Comparison of ENCODE assay signal across 21 mouse cellular contexts in genomic region chr15:27238301-27238700, GRCm38 (mm10).
DNase-seq lines count a peak whose midpoint lies in the region; ATAC-seq lines count a peak whose summit lies in the region.
"Had no signal": no experiment of that assay in that cellular context is flagged by ENCODE, and none has a peak within 500 bp of the region (broad histone marks: within the 10 kb centered on the region; RNA-seq: fewer than 3 reads in every experiment).

No protein-coding gene starts in this region.

- no peak overlapping the region for H3K4me3 ChIP-seq in heart, embryonic 14.5 days (ENCODE audit: control insufficient read depth in 1 of 2, insufficient read depth in 1 of 2, low read depth in 1 of 2, low read length in 2 of 2)
- H3K4me3 ChIP-seq in heart, embryonic 10.5 days = no peak overlapping the region
- H3K4me3 ChIP-seq: embryonic facial prominence, embryonic 15.5 days; erythroblast, embryonic 14.5 days; forebrain, embryonic 10.5 days; gastrocnemius, adult 2 months; hindbrain, embryonic 10.5 days; intestine, embryonic 15.5 days had no signal

- peak; percentile 56; the same call in 1 of the 2 replicates for ATAC-seq in heart, embryonic 14.5 days (ENCODE audit: insufficient number of reproducible peaks, insufficient read depth, low FRiP score, low read depth)
- ATAC-seq: forebrain, embryonic 14.5 days; intestine, embryonic 15.5 days had no signal

- H3K27ac ChIP-seq in heart, embryonic 14.5 days (replicated peaks in 1 of 2; ENCODE audit: control insufficient read depth in 1 of 2, insufficient read depth in 1 of 2, low read depth in 2 of 2, low read length in 2 of 2) = no peak overlapping the region
- no peak overlapping the region for H3K27ac ChIP-seq in heart, embryonic 10.5 days
- H3K27ac ChIP-seq: embryonic facial prominence, embryonic 15.5 days; forebrain, embryonic 10.5 days; gastrocnemius, adult 2 months; hindbrain, embryonic 10.5 days; hindbrain, embryonic 14.5 days; intestine, embryonic 15.5 days had no signal

- H3K4me2 ChIP-seq in heart, embryonic 14.5 days (ENCODE audit: low read length) = no peak overlapping the region
- H3K4me2 ChIP-seq: embryonic facial prominence, embryonic 15.5 days; hindbrain, embryonic 14.5 days; intestine, embryonic 15.5 days had no signal

- no peaks in the 10 kb centered on the region for H3K27me3 ChIP-seq in heart, embryonic 14.5 days (ENCODE audit: control insufficient read depth, insufficient read depth, low read length)
- no peaks in the 10 kb centered on the region for H3K27me3 ChIP-seq in heart, embryonic 10.5 days (ENCODE audit: insufficient read depth, poor library complexity, severe bottlenecking)
- H3K27me3 ChIP-seq: embryonic facial prominence, embryonic 15.5 days; intestine, embryonic 15.5 days had no signal

- intact Hi-C loops in heart, postnatal 10 days (cut with DNase I) = no loop called here

- DNase-seq in heart, embryonic 10.5 days (ENCODE audit: low spot score) = no peak
- DNase-seq in heart, postnatal 10 days = peak; percentile 25 to 43
- no peak for DNase-seq in heart, adult 18-20 months
- DNase-seq in kidney, postnatal 4 days = peak; percentile 3 to 4
- DNase-seq in kidney, adult 9 months = no peak
- DNase-seq: adrenal gland, adult 2 months; adrenal gland, postnatal 25 days; cerebellum, adult 18-20 months; cerebellum, adult 9-11 months; cerebellum, postnatal 36 days; gastrocnemius, adult 2 months; gastrocnemius, postnatal 25 days; kidney, adult 2 months had no signal

- no peaks in the 10 kb centered on the region for H3K9me3 ChIP-seq in heart, embryonic 14.5 days (ENCODE audit: control insufficient read depth, low read length)
- H3K9me3 ChIP-seq in heart, embryonic 10.5 days = no peaks in the 10 kb centered on the region
- H3K9me3 ChIP-seq: embryonic facial prominence, embryonic 15.5 days; forebrain, embryonic 10.5 days; hindbrain, embryonic 10.5 days; intestine, embryonic 15.5 days had no signal

- 0 out of 4 replicates have a peak, but pooled peaks cover 0 to 9% of the 10 kb centered on the region in 2 experiments for H3K4me1 ChIP-seq in heart, embryonic 14.5 days (ENCODE audit: control insufficient read depth in 2 of 2, insufficient read depth in 2 of 2, low read length in 2 of 2)
- H3K4me1 ChIP-seq in heart, embryonic 10.5 days = no peaks in the 10 kb centered on the region
- H3K4me1 ChIP-seq: embryonic facial prominence, embryonic 15.5 days; forebrain, embryonic 10.5 days; hindbrain, embryonic 10.5 days; intestine, embryonic 15.5 days had no signal

- H3K9ac ChIP-seq in heart, embryonic 14.5 days (ENCODE audit: low read length) = no peak overlapping the region
- H3K9ac ChIP-seq: embryonic facial prominence, embryonic 15.5 days; hindbrain, embryonic 14.5 days; intestine, embryonic 15.5 days had no signal

- WGBS in heart, embryonic 14.5 days = 62% methylated on average over 1 of the region's 1 CpGs
- WGBS in heart, embryonic 10.5 days = 80% methylated on average over 1 of the region's 1 CpGs

- H3K36me3 ChIP-seq in heart, embryonic 14.5 days (ENCODE audit: control insufficient read depth, insufficient read depth, low read length) = no peaks in the 10 kb centered on the region
- no peaks in the 10 kb centered on the region for H3K36me3 ChIP-seq in heart, embryonic 10.5 days
- H3K36me3 ChIP-seq: embryonic facial prominence, embryonic 15.5 days; forebrain, embryonic 10.5 days; hindbrain, embryonic 10.5 days; intestine, embryonic 15.5 days had no signal

Comparison
In these comparisons a context has a peak if more than half of its experiments do, and no peak if none do; other contexts are left out.
1. DNase-seq: peak in heart, postnatal 10 days (2 of 2) and kidney, postnatal 4 days (2 of 2); none in heart, embryonic 10.5 days (single experiment), heart, adult 18-20 months (0 of 2) and kidney, adult 9 months (single experiment).